ENCODE assay signal across 24 mouse cellular contexts in the genomic region with DNA sequence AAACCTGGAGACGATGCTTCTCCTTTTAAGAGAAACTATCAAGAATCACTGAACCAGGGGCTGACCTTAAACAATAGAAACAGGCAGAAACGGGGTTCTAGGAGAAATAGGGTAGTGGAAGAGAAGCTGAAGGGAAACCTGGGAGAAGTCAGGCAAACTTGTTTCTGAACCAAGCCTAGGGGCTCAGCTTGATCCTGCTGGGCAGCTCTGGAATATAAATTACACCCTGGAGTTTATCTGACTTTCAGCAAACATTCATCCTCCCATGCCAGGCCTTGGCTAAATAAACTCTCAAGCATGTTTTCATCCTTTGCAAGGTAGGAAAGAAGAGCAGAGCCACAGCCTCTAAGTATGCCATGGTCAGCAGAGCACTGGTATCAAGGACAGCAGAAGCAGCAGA.
"Had no signal": no experiment of that assay in that cellular context is flagged by ENCODE, and none has a peak within 500 bp of the region (broad histone marks: within the 10 kb centered on the region; RNA-seq: fewer than 3 reads in every experiment).

No protein-coding gene starts in this region.

- H3K36me3 ChIP-seq: heart, embryonic 12.5 days; hindbrain, embryonic 10.5 days; hindbrain, embryonic 13.5 days; intestine, embryonic 15.5 days; limb, embryonic 10.5 days; limb, embryonic 12.5 days had no signal

- H3K27me3 ChIP-seq: heart, embryonic 12.5 days; hindbrain, embryonic 13.5 days; intestine, embryonic 15.5 days; limb, embryonic 12.5 days had no signal

- ATAC-seq: forebrain, postnatal 0 days; hindbrain, embryonic 16.5 days; inflammation-experienced regulatory T-cells, adult 6 months; intestine, embryonic 15.5 days; intestine, postnatal 0 days had no signal

- H3K4me1 ChIP-seq: hindbrain, embryonic 10.5 days; intestine, embryonic 15.5 days; limb, embryonic 10.5 days had no signal

- H3K9ac ChIP-seq: forebrain, postnatal 0 days; heart, embryonic 12.5 days; hindbrain, embryonic 13.5 days; intestine, embryonic 15.5 days; limb, embryonic 12.5 days had no signal

- H3K9me3 ChIP-seq: heart, embryonic 12.5 days; hindbrain, embryonic 10.5 days; hindbrain, embryonic 13.5 days; intestine, embryonic 15.5 days; limb, embryonic 10.5 days; limb, embryonic 12.5 days had no signal

- H3K4me3 ChIP-seq: gastrocnemius, adult 2 months; heart, adult 2 months; heart, embryonic 12.5 days; hindbrain, embryonic 10.5 days; hindbrain, embryonic 13.5 days; intestine, embryonic 15.5 days; layer of hippocampus, adult 2 months; left cerebral cortex, adult 2 months; limb, embryonic 10.5 days; limb, embryonic 12.5 days had no signal

- DNase-seq: forebrain, postnatal 0 days; gastrocnemius, adult 2 months; gastrocnemius, postnatal 10 days; gastrocnemius, postnatal 25 days; heart, adult 2 months; heart, postnatal 10 days; heart, postnatal 4 days; kidney, adult 18-20 months; kidney, adult 8-10 months; kidney, postnatal 10 days; kidney, postnatal 25 days; kidney, postnatal 4 days had no signal

- H3K4me2 ChIP-seq: heart, embryonic 12.5 days; hindbrain, embryonic 13.5 days; intestine, embryonic 15.5 days; limb, embryonic 12.5 days; liver, embryonic 11.5 days had no signal

- H3K27ac ChIP-seq: gastrocnemius, adult 2 months; heart, adult 2 months; hindbrain, embryonic 10.5 days; hindbrain, embryonic 13.5 days; intestine, embryonic 15.5 days; layer of hippocampus, adult 2 months; left cerebral cortex, adult 2 months; limb, embryonic 10.5 days; limb, embryonic 12.5 days had no signal
